Mouse (Mus musculus) ES-Bruce4 (cell line): ENCODE measurements at regions not wholly inside any gene's neighbourhood (a gene's known extent, or its start where the extent isn't known, plus 50 kb on each side); places are given as distances from the start of the nearest gene placed in this dataset.

ENCODE experiments used
- H3K27ac ChIP-seq: 2 replicates; pipeline ENCODE4 v1.5.1; 2012; ENCODE audit warnings: low read length, inconsistent platforms; ENCODE audit not compliant: insufficient read depth
- H3K27me3 ChIP-seq: 2 replicates; pipeline ENCODE4 v1.6.1; 2012; ENCODE audit warnings: mild to moderate bottlenecking, low read length, inconsistent platforms; ENCODE audit not compliant: control insufficient read depth, poor library complexity, insufficient read depth, severe bottlenecking
- H3K36me3 ChIP-seq: 2 replicates; pipeline ENCODE4 v1.6.1; 2012; ENCODE audit warnings: inconsistent platforms, mild to moderate bottlenecking, low read length, moderate library complexity; ENCODE audit not compliant: control insufficient read depth, poor library complexity, insufficient read depth, severe bottlenecking
- H3K4me1 ChIP-seq: one replicate; pipeline ENCODE4 v1.8.1; 2011; ENCODE audit warnings: low read length; ENCODE audit not compliant: control insufficient read depth, insufficient read depth
- H3K4me3 ChIP-seq: 2 replicates; pipeline ENCODE4 v1.5.1; 2011; ENCODE audit warnings: low read depth, mild to moderate bottlenecking, low read length
- H3K9ac ChIP-seq: 2 replicates; pipeline ENCODE4 v1.6.1; 2012; ENCODE audit warnings: low read depth, mild to moderate bottlenecking, inconsistent platforms; ENCODE audit not compliant: poor library complexity, severe bottlenecking
- H3K9me3 ChIP-seq: replicated peaks from 2 replicates; pipeline ENCODE4 v1.6.1; 2012; ENCODE audit warnings: mild to moderate bottlenecking, low read length, inconsistent platforms; ENCODE audit not compliant: control insufficient read depth, poor library complexity, insufficient read depth, severe bottlenecking
- CTCF ChIP-seq: IDR thresholded peaks from one replicate; pipeline ENCODE4 v1.8.1; 2011; ENCODE audit warnings: low read depth, low read length
- EP300 ChIP-seq: IDR thresholded peaks from 2 replicates; pipeline ENCODE4 v1.6.1; 2011; ENCODE audit warnings: low read depth, low read length; ENCODE audit not compliant: insufficient read depth
- POLR2A ChIP-seq: IDR thresholded peaks from one replicate; pipeline ENCODE4 v1.8.1; 2011; ENCODE audit warnings: low read length; ENCODE audit not compliant: insufficient read depth

GRCm38 (mm10) chr6:117356101-117356500 lies 187.8 kb downstream of the Cxcl12 start:
- H3K27me3 ChIP-seq = no peaks in the 10 kb centered on the region
- no peak overlapping the region for H3K4me3 ChIP-seq
- no peak overlapping the region for H3K27ac ChIP-seq
- H3K9me3 ChIP-seq = no peaks in the 10 kb centered on the region
- H3K4me1 ChIP-seq = no peaks in the 10 kb centered on the region
- no peaks in the 10 kb centered on the region for H3K36me3 ChIP-seq
- H3K9ac ChIP-seq = no peak overlapping the region
- TF ChIP-seq CTCF = no peak
- no peak for TF ChIP-seq EP300
- TF ChIP-seq POLR2A = no peak

DNA sequence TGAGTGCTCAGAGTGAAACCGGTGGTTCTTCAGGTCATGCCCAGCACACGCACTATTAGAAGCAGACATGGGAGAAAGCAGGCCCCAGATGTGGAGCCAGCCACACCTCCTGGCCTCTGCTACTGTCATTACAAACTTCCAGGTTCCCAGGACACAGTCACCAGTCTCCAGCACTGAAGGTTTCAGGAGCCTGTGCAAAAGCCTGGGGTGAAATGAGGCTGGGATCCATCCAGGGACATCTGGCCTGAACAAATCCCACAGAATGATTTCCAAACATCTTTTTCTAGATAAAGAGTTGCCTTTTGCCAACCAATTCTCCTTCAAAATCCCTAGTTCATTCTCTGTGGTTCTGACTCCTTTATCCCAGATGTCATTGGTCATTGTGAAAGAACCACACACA lies 191.1 kb downstream of the Cxcl12 start:
- no peaks in the 10 kb centered on the region for H3K36me3 ChIP-seq
- no peaks in the 10 kb centered on the region for H3K9me3 ChIP-seq
- H3K4me3 ChIP-seq = no peak overlapping the region
- no peak overlapping the region for H3K27ac ChIP-seq
- no peaks in the 10 kb centered on the region for H3K27me3 ChIP-seq
- no peaks in the 10 kb centered on the region for H3K4me1 ChIP-seq
- TF ChIP-seq EP300 (no peak), CTCF (no peak), POLR2A (no peak)
- H3K9ac ChIP-seq = no peak overlapping the region

DNA sequence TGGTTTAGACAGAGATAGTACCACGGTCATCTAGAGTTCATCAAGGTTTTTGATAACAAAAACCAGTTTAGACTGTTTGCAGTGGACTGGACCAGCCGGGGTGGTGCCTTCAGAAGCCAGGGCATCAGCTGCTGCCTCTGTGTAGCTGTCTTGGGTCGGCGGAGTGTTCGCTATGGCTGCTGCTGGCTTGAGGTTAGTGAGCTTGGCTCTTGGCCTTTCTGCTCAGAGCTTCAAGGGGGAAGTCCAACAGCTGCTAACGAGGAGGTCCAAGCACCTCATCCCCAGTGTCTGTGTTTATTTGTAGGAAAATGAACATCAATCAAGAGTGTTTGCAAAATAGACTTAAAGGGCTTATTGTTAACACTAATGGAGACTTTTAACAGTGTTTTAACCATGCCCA lies 198.2 kb downstream of the Cxcl12 start:
- Histone ChIP-seq H3K27me3 (no peaks in the 10 kb centered on the region; the same call in 1 of the 2 replicates), H3K9ac (no peak overlapping the region), H3K4me1 (no peaks in the 10 kb centered on the region), H3K9me3 (no peaks in the 10 kb centered on the region), H3K4me3 (no peak overlapping the region), H3K36me3 (no peaks in the 10 kb centered on the region), H3K27ac (no peak overlapping the region)
- no peak for TF ChIP-seq POLR2A
- no peak for TF ChIP-seq EP300
- TF ChIP-seq CTCF = no peak

DNA sequence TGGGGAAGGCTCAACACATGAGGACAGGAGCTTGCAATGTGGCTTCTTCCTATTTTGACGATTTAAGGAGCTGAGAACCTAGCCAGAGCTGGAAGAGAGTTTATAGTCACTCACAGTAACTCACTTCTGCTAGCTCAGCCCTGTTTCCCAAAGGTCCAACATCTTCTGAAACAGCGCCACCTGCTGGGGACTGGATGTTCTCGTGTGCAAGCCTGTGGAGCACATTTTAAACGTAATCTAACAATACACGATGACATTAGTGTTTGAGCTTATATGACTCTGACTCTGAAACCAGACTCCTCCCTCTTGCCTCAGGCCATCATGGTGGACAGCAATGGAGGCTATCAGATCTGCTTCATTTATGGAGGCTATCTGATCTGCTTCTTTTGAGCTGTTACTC lies 207.7 kb downstream of the Cxcl12 start:
- Histone ChIP-seq H3K27me3 (no peaks in the 10 kb centered on the region), H3K9me3 (no peaks in the 10 kb centered on the region; the same call in 1 of the 2 replicates), H3K36me3 (no peaks in the 10 kb centered on the region), H3K27ac (no peak overlapping the region), H3K9ac (no peak overlapping the region), H3K4me1 (no peaks in the 10 kb centered on the region), H3K4me3 (no peak overlapping the region)
- TF ChIP-seq POLR2A (no peak), CTCF (peak; percentile 26)

- H3K4me1 ChIP-seq = no peaks in the 10 kb centered on the region
- TF ChIP-seq CTCF (no peak), EP300 (no peak), POLR2A (no peak)
- no peak overlapping the region for H3K27ac ChIP-seq
Observed at GRCm38 (mm10) chr6:117379904-117380303, 211.6 kb downstream of the Cxcl12 start.

GRCm38 (mm10) chr6:117390233-117390848 lies 222.0 kb downstream of the Cxcl12 start:
- TF ChIP-seq EP300 (no peak), CTCF (no peak), POLR2A (no peak)
- Histone ChIP-seq H3K9me3 (no peaks in the 10 kb centered on the region), H3K36me3 (no peaks in the 10 kb centered on the region), H3K27ac (no peak overlapping the region), H3K4me1 (no peaks in the 10 kb centered on the region), H3K9ac (no peak overlapping the region), H3K27me3 (no peaks in the 10 kb centered on the region), H3K4me3 (no peak overlapping the region)

More at GRCm38 (mm10) chr6:117379904-117380303, 211.6 kb downstream of the Cxcl12 start:
- H3K9me3 ChIP-seq = no peaks in the 10 kb centered on the region; the same call in 1 of the 2 replicates
- H3K36me3 ChIP-seq = no peaks in the 10 kb centered on the region
- no peak overlapping the region for H3K9ac ChIP-seq
- H3K27me3 ChIP-seq = no peaks in the 10 kb centered on the region
- H3K4me3 ChIP-seq = no peak overlapping the region
